Mouse (Mus musculus) embryonic fibroblast, embryonic 13.5 days (primary cell): Measurements from ENCODE around the gene Gm44502.

Experiments used
- CTCF ChIP-seq: IDR thresholded peaks from 2 replicates; pipeline ENCODE4 v1.5.1; 2011; ENCODE audit warnings: mild to moderate bottlenecking, control low read depth, low read length, moderate library complexity, borderline replicate concordance; ENCODE audit not compliant: insufficient read depth
- POLR2A ChIP-seq: IDR thresholded peaks from 2 replicates; pipeline ENCODE4 v1.6.1; 2011; ENCODE audit warnings: low read depth, mild to moderate bottlenecking, control low read depth, low read length, moderate library complexity

DNA sequence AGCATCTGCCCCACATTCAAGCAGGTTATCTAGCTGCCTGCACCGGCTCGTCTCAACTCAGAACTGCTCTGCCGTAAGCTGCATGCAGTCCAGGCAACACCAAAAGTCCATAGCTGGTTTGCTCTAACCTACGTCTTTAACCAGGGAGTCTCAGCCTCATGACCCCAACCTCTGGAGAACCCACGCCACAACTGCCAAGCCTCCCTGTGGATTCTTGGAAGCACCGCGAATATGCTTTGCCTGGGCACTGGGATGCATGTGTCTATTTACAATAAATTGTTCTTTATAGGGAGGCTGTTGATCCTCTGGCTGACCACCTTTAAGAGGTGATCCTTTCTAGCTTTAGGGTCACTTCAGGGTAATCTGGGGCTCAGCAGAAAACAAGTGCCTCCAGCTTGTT, 57.0 kb downstream of the Gm44502 start:
- TF ChIP-seq CTCF (no peak), POLR2A (no peak)
